Mouse (Mus musculus) heart, postnatal 0 days (tissue): ENCODE results near the gene Map7d2.

Source experiments
- CTCF ChIP-seq: IDR thresholded peaks from 2 replicates; pipeline ENCODE4 v1.5.1; 2016; ENCODE audit warnings: antibody characterized with exemption, control low read depth, low read depth
- EP300 ChIP-seq: IDR thresholded peaks from 2 replicates; pipeline ENCODE4 v1.6.1; 2016; ENCODE audit warnings: antibody characterized with exemption, low read depth

- 0 out of 2 replicates have a peak, but pooled peaks have one; percentile 10 for TF ChIP-seq EP300
- TF ChIP-seq CTCF, result peak; percentile 84
These were observed 118.0 kb downstream of the Map7d2 start for GRCm38 (mm10) chrX:159532427-159532810.
